Mouse (Mus musculus) olfactory bulb, adult 2 months (tissue): Measurements from ENCODE around the gene Krtap7-1.

Source experiments
- CTCF ChIP-seq: fragments of 200-500 bp; IDR thresholded peaks from 2 replicates; pipeline ENCODE4 v1.5.1; 2012; ENCODE audit warnings: low read depth, mild to moderate bottlenecking, low read length, moderate library complexity; ENCODE audit not compliant: insufficient read depth
- POLR2A ChIP-seq: fragments of 200-500 bp; IDR thresholded peaks from 2 replicates; pipeline ENCODE4 v1.6.1; 2012; ENCODE audit warnings: mild to moderate bottlenecking, low read depth, low read length, moderate library complexity; ENCODE audit not compliant: insufficient read depth

DNA sequence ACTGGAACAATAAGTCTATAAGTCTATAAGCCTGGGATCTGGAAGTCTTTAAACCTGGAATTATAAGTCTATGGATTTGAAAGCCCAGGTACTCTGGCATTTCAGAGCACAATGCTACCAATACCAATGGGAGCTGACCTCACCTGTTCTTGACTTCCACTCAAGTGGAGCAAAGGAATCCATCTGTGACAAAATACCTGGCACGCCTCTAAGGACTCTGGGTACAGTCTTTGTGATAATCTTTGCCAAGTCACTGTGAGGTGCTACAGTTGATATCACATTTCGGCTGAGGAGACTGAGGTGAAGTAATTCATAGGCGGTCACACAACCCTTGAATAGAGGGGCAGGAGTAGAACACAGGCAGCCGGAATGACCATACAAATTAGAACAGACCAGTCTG lies 12.9 kb upstream of the Krtap7-1 start:
- TF ChIP-seq CTCF: no peak
- TF ChIP-seq POLR2A: no peak
